8 mouse cellular contexts compared by ENCODE assay signal in the genomic region with DNA sequence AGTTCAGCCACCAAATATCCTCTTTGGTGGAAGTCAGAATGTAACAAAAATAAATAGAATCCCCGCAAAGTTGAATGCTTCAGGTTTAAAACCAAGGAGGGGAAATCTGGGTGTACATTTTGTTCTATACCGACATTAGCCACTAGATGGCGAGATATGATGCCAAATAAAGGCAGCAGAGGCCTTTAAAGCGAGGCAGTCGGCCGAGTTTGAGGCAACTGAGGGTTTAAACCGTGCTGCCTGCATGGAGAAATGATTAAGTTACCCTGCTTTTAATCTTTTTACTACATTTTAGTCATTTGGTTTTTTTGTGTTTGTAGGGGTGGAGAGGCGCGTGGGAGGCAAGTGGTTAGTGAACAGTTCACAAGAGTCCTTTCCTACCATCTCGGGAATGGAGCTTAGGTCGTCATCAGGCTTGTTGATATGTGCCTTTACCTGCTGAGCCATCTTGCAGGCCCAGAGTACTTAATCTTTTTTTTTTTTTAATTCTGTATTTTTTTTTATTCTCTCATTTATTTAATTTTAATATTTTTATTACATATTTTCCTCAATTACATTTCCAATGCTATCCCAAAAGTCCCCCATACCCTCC.
A peak's percentile ranks its signal among the peaks of the same experiment; 100 is the strongest.
DNase-seq lines count a peak whose midpoint lies in the region; ATAC-seq and TF ChIP-seq lines count a peak whose summit lies in the region.

No protein-coding gene starts in this region.

- DNase-seq in adrenal gland, adult (ENCODE audit: inconsistent age in 2 of 2, low spot score in 1 of 2) = peak; percentile 32 to 87
- peak; percentile 91 for DNase-seq in embryo, embryonic 10.5 days (ENCODE audit: low spot score)
- peak; percentile 63 for DNase-seq in kidney, postnatal 14 days
- peak; percentile 12 to 20 (median 17) for DNase-seq in liver, embryonic 14.5 days (ENCODE audit: low read depth in 3 of 3, low spot score in 3 of 3)
- DNase-seq in urinary bladder, postnatal 36 days (ENCODE audit: low spot score in 2 of 2) = peak; percentile 3 to 22

- H3K36me3 ChIP-seq in heart, embryonic 14.5 days (ENCODE audit: control insufficient read depth, insufficient read depth, low read length) = no peaks in the 10 kb centered on the region
- H3K36me3 ChIP-seq in liver, embryonic 14.5 days (replicated peaks; ENCODE audit: control insufficient read depth, insufficient read depth, low read depth) = no peaks in the 10 kb centered on the region
- no peaks in the 10 kb centered on the region for H3K36me3 ChIP-seq in neural tube, embryonic 15.5 days

- peaks cover 4% of the 10 kb centered on the region; the same call in 1 of the 2 replicates for H3K9me3 ChIP-seq in heart, embryonic 14.5 days (ENCODE audit: control insufficient read depth, low read length)
- H3K9me3 ChIP-seq in liver, embryonic 14.5 days (ENCODE audit: control insufficient read depth, low read length) = no peaks in the 10 kb centered on the region
- no peaks in the 10 kb centered on the region for H3K9me3 ChIP-seq in neural tube, embryonic 15.5 days (replicated peaks)

- no peaks in the 10 kb centered on the region for H3K4me1 ChIP-seq in heart, embryonic 14.5 days (ENCODE audit: control insufficient read depth in 2 of 2, insufficient read depth in 2 of 2, low read length in 2 of 2)
- H3K4me1 ChIP-seq in liver, embryonic 14.5 days (replicated peaks; ENCODE audit: control insufficient read depth in 2 of 2, insufficient read depth in 2 of 2, low read length in 1 of 2) = no peaks in the 10 kb centered on the region
- no peaks in the 10 kb centered on the region for H3K4me1 ChIP-seq in neural tube, embryonic 15.5 days

- H3K9ac ChIP-seq in heart, embryonic 14.5 days (ENCODE audit: low read length) = no peak overlapping the region
- H3K9ac ChIP-seq in liver, embryonic 14.5 days (replicated peaks) = no peak overlapping the region
- H3K9ac ChIP-seq in neural tube, embryonic 15.5 days (replicated peaks) = no peak overlapping the region

- H3K27me3 ChIP-seq in heart, embryonic 14.5 days (ENCODE audit: control insufficient read depth, insufficient read depth, low read length) = no peaks in the 10 kb centered on the region
- no peaks in the 10 kb centered on the region for H3K27me3 ChIP-seq in liver, embryonic 14.5 days (ENCODE audit: control insufficient read depth, insufficient read depth, low read length)
- H3K27me3 ChIP-seq in neural tube, embryonic 15.5 days (replicated peaks) = no peaks in the 10 kb centered on the region

- 15% methylated on average over 11 of the region's 11 CpGs for WGBS in heart, embryonic 14.5 days
- 22% methylated on average over 11 of the region's 11 CpGs for WGBS in liver, embryonic 14.5 days (ENCODE audit: insufficient replicate concordance)
- WGBS in neural tube, embryonic 15.5 days = 19% methylated on average over 11 of the region's 11 CpGs

- peak overlapping the region; percentile 38 for H3K4me2 ChIP-seq in heart, embryonic 14.5 days (ENCODE audit: low read length)
- no peak overlapping the region for H3K4me2 ChIP-seq in liver, embryonic 14.5 days (ENCODE audit: low read depth)
- peak overlapping the region; percentile 35; the same call in 1 of the 2 replicates for H3K4me2 ChIP-seq in neural tube, embryonic 15.5 days

- peak; percentile 64 for TF ChIP-seq CTCF in liver, embryonic 14.5 days (IDR thresholded peaks at IDR 0.05; ENCODE audit: low read depth)

- ATAC-seq in CD4-positive, CD25-positive, alpha-beta regulatory T cell, adult 4 months = peak; percentile 62
- ATAC-seq in heart, embryonic 14.5 days (ENCODE audit: insufficient number of reproducible peaks, insufficient read depth, low FRiP score, low read depth) = no peak
- no peak for ATAC-seq in liver, embryonic 14.5 days (ENCODE audit: insufficient read depth)
- peak; percentile 81 for ATAC-seq in neural tube, embryonic 15.5 days (ENCODE audit: low FRiP score)

- TF ChIP-seq EP300 in liver, embryonic 14.5 days (IDR thresholded peaks at IDR 0.05; ENCODE audit: low read depth) = no peak

- H3K4me3 ChIP-seq in heart, embryonic 14.5 days (ENCODE audit: control insufficient read depth in 1 of 2, insufficient read depth in 1 of 2, low read depth in 1 of 2, low read length in 2 of 2) = no peak overlapping the region
- H3K4me3 ChIP-seq in liver, embryonic 14.5 days (ENCODE audit: insufficient read depth in 1 of 2, low read depth in 2 of 2, low read length in 2 of 2) = no peak overlapping the region
- H3K4me3 ChIP-seq in neural tube, embryonic 15.5 days (replicated peaks) = no peak overlapping the region

- H3K27ac ChIP-seq in heart, embryonic 14.5 days (replicated peaks in 1 of 2; ENCODE audit: control insufficient read depth in 1 of 2, insufficient read depth in 1 of 2, low read depth in 2 of 2, low read length in 2 of 2) = no peak overlapping the region
- no peak overlapping the region for H3K27ac ChIP-seq in liver, embryonic 14.5 days
- no peak overlapping the region for H3K27ac ChIP-seq in neural tube, embryonic 15.5 days (replicated peaks)

Comparison
In these comparisons a context has a peak if more than half of its experiments do, and no peak if none do; other contexts are left out.
1. ATAC-seq: peak in CD4-positive, CD25-positive, alpha-beta regulatory T cell, adult 4 months (single experiment) and neural tube, embryonic 15.5 days (single experiment); none in heart, embryonic 14.5 days (single experiment) and liver, embryonic 14.5 days (single experiment).
2. DNase-seq: peak in every context shown above with its lines; median percentile 91 in embryo, embryonic 10.5 days; 63 in kidney, postnatal 14 days; 60 in adrenal gland, adult; 17 in liver, embryonic 14.5 days; 12 in urinary bladder, postnatal 36 days.